Mouse (Mus musculus): Measurements from ENCODE around the gene Tprn. TPM values are rescaled to one million over a fixed set of nuclear protein-coding genes. Genes with fewer than 3 reads are reported as not detected.

Tprn gene
- polyA plus RNA-seq, 1 experiment from 2014 or later: 6.6 TPM

- H3K9ac ChIP-seq (ENCODE audit: low read length): peak overlapping the region; percentile 41; the same call in 1 of the 2 replicates
- WGBS: 4% methylated on average over 32 of the region's 32 CpGs
- peaks cover 55% of the 10 kb centered on the region for H3K27me3 ChIP-seq (replicated peaks; ENCODE audit: control insufficient read depth, insufficient read depth, low read length)
- no peak overlapping the region for H3K27ac ChIP-seq (ENCODE audit: low read depth, low read length)
- no peak for ATAC-seq
- no peak for DNase-seq (ENCODE audit: low spot score)
- H3K4me3 ChIP-seq (ENCODE audit: low read depth, low read length): peak overlapping the region; percentile 20
- H3K4me1 ChIP-seq (ENCODE audit: control insufficient read depth, insufficient read depth, low read length): no peaks in the 10 kb centered on the region
- H3K9me3 ChIP-seq (replicated peaks; ENCODE audit: control insufficient read depth, low read length): no peaks in the 10 kb centered on the region
- peak overlapping the region; percentile 42 for H3K4me2 ChIP-seq (ENCODE audit: low read length)
- peaks cover under 1% of the 10 kb centered on the region; the same call in 1 of the 2 replicates for H3K36me3 ChIP-seq (ENCODE audit: control insufficient read depth, insufficient read depth, low read length)
These were observed 29.0 kb downstream of the Tprn start for GRCm38 (mm10) chr2:25291184-25292053.

DNA sequence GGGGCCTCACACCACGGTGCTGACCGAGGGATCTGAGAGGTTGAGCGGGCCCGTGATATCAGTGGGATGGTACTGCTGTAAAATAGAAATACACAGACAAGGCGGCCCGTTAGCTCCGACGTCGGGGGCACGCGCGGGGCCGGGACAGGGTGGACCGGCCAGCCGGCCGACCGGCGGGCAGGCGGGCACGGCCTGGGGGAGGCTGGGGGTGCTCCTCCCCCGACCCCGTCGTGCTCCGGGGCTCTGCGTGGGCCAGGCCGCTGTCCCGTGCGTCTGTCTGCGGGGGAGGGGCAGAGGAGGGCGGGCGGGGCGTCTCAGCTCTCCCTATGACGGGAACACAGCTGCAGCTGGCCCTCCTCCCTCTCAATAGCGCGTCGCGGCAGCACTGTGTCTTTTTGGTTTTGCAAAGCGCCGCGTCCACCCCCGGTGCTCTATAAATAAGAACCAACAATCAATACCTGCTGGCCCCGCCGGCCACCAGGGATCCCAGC, 29.7 kb downstream of the Tprn start:
- DNase-seq (ENCODE audit: low spot score) (no peak), ATAC-seq (peak; percentile 25; the same call in 1 of the 2 replicates)
- no peak overlapping the region for H3K27ac ChIP-seq (ENCODE audit: low read depth, low read length)
- no peaks in the 10 kb centered on the region for H3K9me3 ChIP-seq (replicated peaks; ENCODE audit: control insufficient read depth, low read length)
- no peaks in the 10 kb centered on the region for H3K4me1 ChIP-seq (ENCODE audit: control insufficient read depth, insufficient read depth, low read length)
- H3K27me3 ChIP-seq (replicated peaks; ENCODE audit: control insufficient read depth, insufficient read depth, low read length): peaks cover 55% of the 10 kb centered on the region
- peak overlapping the region; percentile 41; the same call in 1 of the 2 replicates for H3K9ac ChIP-seq (ENCODE audit: low read length)
- H3K36me3 ChIP-seq (ENCODE audit: control insufficient read depth, insufficient read depth, low read length): no peaks in the 10 kb centered on the region
- H3K4me2 ChIP-seq (ENCODE audit: low read length): peak overlapping the region; percentile 38
- peak overlapping the region; percentile 16; the same call in 1 of the 2 replicates for H3K4me3 ChIP-seq (ENCODE audit: low read depth, low read length)
- WGBS: 6% methylated on average over 39 of the region's 43 CpGs

GRCm38 (mm10) chr2:25292856-25293255, 30.4 kb downstream of the Tprn start:
- 0% methylated on average over 1 of the region's 1 CpGs for WGBS
- Histone ChIP-seq H3K4me2 (ENCODE audit: low read length) (no peak overlapping the region), H3K36me3 (ENCODE audit: control insufficient read depth, insufficient read depth, low read length) (no peaks in the 10 kb centered on the region), H3K27me3 (replicated peaks; ENCODE audit: control insufficient read depth, insufficient read depth, low read length) (peaks cover 55% of the 10 kb centered on the region), H3K4me1 (ENCODE audit: control insufficient read depth, insufficient read depth, low read length) (no peaks in the 10 kb centered on the region), H3K9me3 (replicated peaks; ENCODE audit: control insufficient read depth, low read length) (no peaks in the 10 kb centered on the region), H3K27ac (ENCODE audit: low read depth, low read length) (no peak overlapping the region), H3K9ac (ENCODE audit: low read length) (no peak overlapping the region), H3K4me3 (ENCODE audit: low read depth, low read length) (no peak overlapping the region)
- ATAC-seq (no peak; the same call in 1 of the 2 replicates), DNase-seq (ENCODE audit: low spot score) (peak; percentile 69)

DNA sequence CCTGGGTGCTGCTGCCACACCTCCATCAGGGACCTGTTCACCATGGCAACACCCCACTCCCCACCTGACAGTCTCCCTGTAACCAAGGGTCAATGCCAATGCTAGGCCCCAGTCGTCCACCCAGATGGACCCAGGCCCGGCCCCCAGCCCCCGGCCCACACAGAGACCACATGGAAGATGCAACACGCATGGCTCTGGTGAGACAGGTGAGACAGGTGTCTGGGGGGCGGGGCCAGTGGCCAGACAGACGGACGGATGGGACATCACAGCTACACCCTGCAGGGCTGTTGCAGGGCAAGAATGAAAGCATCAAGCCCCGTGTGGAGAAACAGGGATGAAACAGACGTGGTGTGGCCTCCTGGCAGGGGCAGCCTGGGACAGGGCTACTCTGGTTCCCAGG, 31.3 kb downstream of the Tprn start:
- Histone ChIP-seq H3K4me1 (ENCODE audit: control insufficient read depth, insufficient read depth, low read length) (no peaks in the 10 kb centered on the region), H3K9ac (ENCODE audit: low read length) (no peak overlapping the region), H3K4me2 (ENCODE audit: low read length) (no peak overlapping the region), H3K27ac (ENCODE audit: low read depth, low read length) (no peak overlapping the region), H3K9me3 (replicated peaks; ENCODE audit: control insufficient read depth, low read length) (no peaks in the 10 kb centered on the region), H3K27me3 (replicated peaks; ENCODE audit: control insufficient read depth, insufficient read depth, low read length) (peaks cover 46% of the 10 kb centered on the region), H3K36me3 (ENCODE audit: control insufficient read depth, insufficient read depth, low read length) (no peaks in the 10 kb centered on the region), H3K4me3 (ENCODE audit: low read depth, low read length) (no peak overlapping the region)
- no peak for ATAC-seq
- no peak for DNase-seq (ENCODE audit: low spot score)
- WGBS: 78% methylated on average over 9 of the region's 9 CpGs

- peaks cover 13% of the 10 kb centered on the region for H3K27me3 ChIP-seq (replicated peaks; ENCODE audit: control insufficient read depth, insufficient read depth, low read length)
- no peak overlapping the region for H3K4me3 ChIP-seq (ENCODE audit: low read depth, low read length)
- H3K4me1 ChIP-seq (ENCODE audit: control insufficient read depth, insufficient read depth, low read length): no peaks in the 10 kb centered on the region
- no peaks in the 10 kb centered on the region for H3K36me3 ChIP-seq (ENCODE audit: control insufficient read depth, insufficient read depth, low read length)
- WGBS: 69% methylated on average over 8 of the region's 8 CpGs
- no peak overlapping the region for H3K27ac ChIP-seq (ENCODE audit: low read depth, low read length)
- H3K4me2 ChIP-seq (ENCODE audit: low read length): no peak overlapping the region
- no peak overlapping the region for H3K9ac ChIP-seq (ENCODE audit: low read length)
- DNase-seq (ENCODE audit: low spot score) (no peak), ATAC-seq (no peak)
- no peaks in the 10 kb centered on the region for H3K9me3 ChIP-seq (replicated peaks; ENCODE audit: control insufficient read depth, low read length)
These were observed 34.7 kb downstream of the Tprn start for GRCm38 (mm10) chr2:25297093-25297492.

DNA sequence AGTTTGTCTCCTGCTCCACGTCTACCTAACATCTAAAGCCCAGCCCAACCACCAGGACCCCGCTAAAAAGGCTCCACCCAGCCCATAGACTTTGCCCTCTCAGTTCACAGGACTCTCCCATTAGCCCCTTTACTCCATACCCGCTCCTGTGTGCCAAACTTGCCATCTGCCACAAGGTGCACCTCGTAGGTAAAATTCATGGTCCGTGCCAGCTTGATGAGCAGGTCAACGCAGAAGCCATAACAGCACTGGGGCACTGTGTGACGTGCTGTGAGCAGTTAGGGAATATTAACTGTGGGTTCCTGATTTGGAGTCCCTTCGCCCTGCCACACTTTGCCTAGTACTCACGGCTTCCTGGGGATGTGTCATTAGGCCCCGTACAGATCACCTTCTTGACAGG, 35.6 kb downstream of the Tprn start:
- ATAC-seq (no peak), DNase-seq (ENCODE audit: low spot score) (no peak)
- peaks cover 3% of the 10 kb centered on the region; the same call in 1 of the 2 replicates for H3K27me3 ChIP-seq (replicated peaks; ENCODE audit: control insufficient read depth, insufficient read depth, low read length)
- no peak overlapping the region for H3K4me2 ChIP-seq (ENCODE audit: low read length)
- no peak overlapping the region for H3K4me3 ChIP-seq (ENCODE audit: low read depth, low read length)
- no peaks in the 10 kb centered on the region for H3K36me3 ChIP-seq (ENCODE audit: control insufficient read depth, insufficient read depth, low read length)
- H3K9ac ChIP-seq (ENCODE audit: low read length): no peak overlapping the region
- no peak overlapping the region for H3K27ac ChIP-seq (ENCODE audit: low read depth, low read length)
- 85% methylated on average over 10 of the region's 10 CpGs for WGBS
- H3K9me3 ChIP-seq (replicated peaks; ENCODE audit: control insufficient read depth, low read length): no peaks in the 10 kb centered on the region
- H3K4me1 ChIP-seq (ENCODE audit: control insufficient read depth, insufficient read depth, low read length): no peaks in the 10 kb centered on the region

DNA sequence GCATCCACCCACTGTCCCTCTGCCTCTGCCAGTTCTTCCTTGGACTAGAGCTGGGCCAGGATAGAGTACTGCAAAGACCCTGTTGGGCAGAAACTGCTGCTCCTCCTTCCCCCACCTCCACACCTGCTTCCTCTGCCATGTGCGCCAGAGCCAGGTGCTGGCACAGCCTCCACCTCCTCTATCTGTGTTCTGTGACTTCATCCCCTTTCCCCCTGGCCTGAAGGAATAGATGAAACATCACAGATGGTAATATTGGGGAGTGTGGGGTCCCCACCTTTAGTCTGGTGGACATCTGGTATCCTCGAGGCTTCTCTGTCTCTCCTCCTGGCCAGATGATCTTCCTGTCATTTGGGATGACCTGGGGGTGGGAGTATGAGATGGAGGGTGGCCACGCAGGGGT, 41.0 kb downstream of the Tprn start:
- Histone ChIP-seq H3K27me3 (replicated peaks; ENCODE audit: control insufficient read depth, insufficient read depth, low read length) (peaks cover 14% of the 10 kb centered on the region), H3K27ac (ENCODE audit: low read depth, low read length) (no peak overlapping the region), H3K4me2 (ENCODE audit: low read length) (no peak overlapping the region), H3K9ac (ENCODE audit: low read length) (no peak overlapping the region), H3K4me3 (ENCODE audit: low read depth, low read length) (no peak overlapping the region), H3K9me3 (replicated peaks; ENCODE audit: control insufficient read depth, low read length) (no peaks in the 10 kb centered on the region), H3K36me3 (ENCODE audit: control insufficient read depth, insufficient read depth, low read length) (no peaks in the 10 kb centered on the region), H3K4me1 (ENCODE audit: control insufficient read depth, insufficient read depth, low read length) (peaks cover 2% of the 10 kb centered on the region; the same call in 1 of the 2 replicates)
- ATAC-seq (no peak), DNase-seq (ENCODE audit: low spot score) (no peak)
- WGBS: 72% methylated on average over 3 of the region's 3 CpGs

DNA sequence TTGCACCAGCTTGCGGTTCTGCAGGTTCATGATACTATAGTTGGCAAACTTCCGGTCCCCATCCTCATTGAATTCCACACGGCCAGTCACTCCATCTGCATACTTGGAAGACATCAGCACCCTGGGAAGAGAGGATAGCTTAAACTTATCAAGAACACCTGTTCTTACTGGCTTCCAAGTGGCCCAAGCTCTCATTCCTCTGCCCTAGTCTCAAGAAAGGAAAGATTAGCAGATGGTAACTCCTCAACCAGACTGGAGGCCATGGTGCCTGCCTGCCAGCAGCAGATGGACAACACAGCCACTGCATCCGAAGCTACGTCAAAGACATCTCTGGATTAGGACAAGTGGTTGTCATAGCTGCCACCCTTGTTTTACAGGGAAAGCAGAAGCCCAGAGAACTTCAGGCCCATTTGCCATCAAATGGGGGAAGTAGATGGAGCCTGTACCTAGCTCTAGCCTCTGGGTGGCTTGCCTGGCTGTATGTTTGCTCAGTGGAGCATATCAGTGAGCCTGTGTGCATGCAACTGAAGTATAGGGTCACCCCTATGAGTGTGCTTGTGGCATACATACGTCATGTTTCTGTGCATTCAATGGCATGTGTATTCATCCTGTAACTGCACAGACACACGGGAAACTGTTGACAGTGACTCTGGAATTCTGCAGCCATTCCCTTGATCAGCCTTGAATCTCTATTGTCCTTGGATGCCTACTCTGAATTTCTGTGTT, 41.7 kb downstream of the Tprn start:
- WGBS: 77% methylated on average over 7 of the region's 7 CpGs
- Histone ChIP-seq H3K27ac (ENCODE audit: low read depth, low read length) (no peak overlapping the region), H3K9ac (ENCODE audit: low read length) (no peak overlapping the region; the same call in 1 of the 2 replicates), H3K4me1 (ENCODE audit: control insufficient read depth, insufficient read depth, low read length) (peaks cover 2% of the 10 kb centered on the region; the same call in 1 of the 2 replicates), H3K4me2 (ENCODE audit: low read length) (peak overlapping the region; percentile 81), H3K27me3 (replicated peaks; ENCODE audit: control insufficient read depth, insufficient read depth, low read length) (peaks cover 19% of the 10 kb centered on the region), H3K9me3 (replicated peaks; ENCODE audit: control insufficient read depth, low read length) (no peaks in the 10 kb centered on the region), H3K36me3 (ENCODE audit: control insufficient read depth, insufficient read depth, low read length) (no peaks in the 10 kb centered on the region), H3K4me3 (ENCODE audit: low read depth, low read length) (peak overlapping the region; percentile 46)
- ATAC-seq (0 out of 2 replicates have a peak, but pooled peaks have one; percentile 11), DNase-seq (ENCODE audit: low spot score) (no peak)
